Mouse (Mus musculus): ENCODE results near the gene Smurf1.
A peak's percentile ranks its signal among the peaks of the same experiment; 100 is the strongest.

Gene Smurf1

DNA sequence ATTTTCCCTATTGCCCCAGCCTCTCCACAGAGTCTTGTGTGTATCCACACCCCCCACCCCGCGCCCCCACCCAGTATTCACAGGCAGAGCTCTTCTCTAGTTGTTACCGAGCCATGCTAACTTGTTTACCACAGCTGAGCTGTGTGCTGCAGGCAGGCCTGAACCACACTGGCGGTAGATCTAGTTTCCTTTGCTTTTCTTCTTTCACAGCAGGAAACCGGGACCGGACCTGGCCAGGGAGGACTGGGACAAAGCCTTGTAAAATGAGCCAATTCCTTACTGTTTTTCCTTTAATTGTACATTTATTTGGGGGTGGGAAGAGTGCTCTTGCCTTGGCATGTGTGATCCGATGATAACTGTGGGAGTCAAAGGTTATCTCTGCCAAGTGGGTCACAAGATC lies 96.2 kb downstream of the Smurf1 start:
- no peak for DNase-seq (ENCODE audit: low spot score)

DNA sequence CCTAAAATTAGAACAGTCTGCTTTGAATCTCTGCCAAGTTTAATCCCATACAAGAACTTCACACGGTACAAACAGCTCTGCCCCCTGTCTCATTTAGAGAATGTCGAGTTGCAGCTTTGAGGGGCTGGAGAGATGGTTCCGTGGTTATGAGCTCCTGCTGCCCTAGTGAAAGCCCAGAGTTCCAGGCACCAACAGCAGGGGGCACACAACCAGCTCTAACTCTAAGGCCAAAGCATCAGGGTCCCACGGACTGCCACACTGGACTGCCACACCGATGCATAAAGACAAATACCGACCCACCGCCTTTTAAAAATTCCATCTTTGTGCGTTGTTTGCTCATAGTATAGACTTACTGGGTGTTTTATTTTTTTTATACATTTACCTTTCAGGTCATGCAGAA lies 98.7 kb downstream of the Smurf1 start:
- no peak for DNase-seq (ENCODE audit: low spot score)

DNA sequence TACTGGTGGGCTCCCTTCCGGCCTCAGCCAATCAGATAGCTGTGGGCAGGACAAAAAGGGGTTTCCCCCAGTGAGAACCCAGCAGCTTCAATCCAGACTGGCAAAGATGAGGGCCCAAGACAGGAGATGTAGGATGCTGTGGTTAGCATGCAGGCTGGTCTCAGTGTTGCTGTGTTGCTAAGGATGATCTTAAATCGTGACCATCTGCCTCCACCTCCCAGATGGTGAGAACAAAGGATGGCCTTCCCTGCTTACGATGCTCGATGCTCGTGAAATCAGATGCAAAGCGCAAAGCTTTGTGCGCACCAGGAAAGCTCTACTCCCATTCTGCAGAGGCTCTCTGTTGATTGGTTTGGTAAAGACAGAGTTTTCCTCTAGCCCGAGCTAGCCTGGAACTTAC lies 104.7 kb downstream of the Smurf1 start:
- DNase-seq (ENCODE audit: low spot score), result no peak

DNA sequence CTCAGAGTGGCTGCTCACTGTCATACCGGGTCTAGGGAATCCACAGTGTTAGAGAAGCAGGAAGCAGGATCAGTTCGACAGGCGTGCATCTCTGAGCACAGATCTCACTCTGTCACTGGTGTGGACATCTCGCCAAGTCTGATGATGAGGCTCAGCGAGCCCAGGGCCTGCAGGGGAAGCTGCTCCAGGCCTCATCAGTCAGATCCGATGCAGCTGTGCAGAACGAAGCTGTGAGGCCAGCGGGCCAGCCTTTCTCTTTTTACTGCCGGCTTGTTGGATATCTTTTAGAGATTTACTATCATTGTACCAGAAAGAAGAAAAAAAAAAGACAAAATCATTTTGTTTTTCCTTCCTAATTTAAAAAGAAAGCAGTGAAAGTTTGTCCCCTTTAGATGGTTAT lies 106.4 kb downstream of the Smurf1 start:
- DNase-seq (ENCODE audit: low spot score), result no peak

DNA sequence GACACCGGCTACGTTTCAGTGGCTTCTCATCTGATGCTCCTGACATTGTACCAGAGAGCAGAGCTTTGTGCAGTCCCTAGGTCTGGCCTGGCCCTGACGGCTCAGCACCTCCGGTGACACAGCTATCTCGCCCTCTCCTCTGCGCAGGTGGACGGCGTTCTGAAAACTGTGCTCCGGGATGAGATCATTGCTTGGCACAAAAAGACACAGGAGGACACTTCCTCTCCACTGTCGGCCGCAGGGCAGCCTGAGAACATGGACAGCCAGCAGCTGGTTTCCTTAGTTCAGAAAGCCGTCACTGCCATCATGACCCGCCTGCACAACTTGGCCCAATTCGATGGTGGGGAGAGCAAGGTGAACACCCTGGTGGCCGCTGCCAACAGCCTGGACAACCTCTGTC lies 107.1 kb downstream of the Smurf1 start:
- no peak for DNase-seq (ENCODE audit: low spot score)

DNA sequence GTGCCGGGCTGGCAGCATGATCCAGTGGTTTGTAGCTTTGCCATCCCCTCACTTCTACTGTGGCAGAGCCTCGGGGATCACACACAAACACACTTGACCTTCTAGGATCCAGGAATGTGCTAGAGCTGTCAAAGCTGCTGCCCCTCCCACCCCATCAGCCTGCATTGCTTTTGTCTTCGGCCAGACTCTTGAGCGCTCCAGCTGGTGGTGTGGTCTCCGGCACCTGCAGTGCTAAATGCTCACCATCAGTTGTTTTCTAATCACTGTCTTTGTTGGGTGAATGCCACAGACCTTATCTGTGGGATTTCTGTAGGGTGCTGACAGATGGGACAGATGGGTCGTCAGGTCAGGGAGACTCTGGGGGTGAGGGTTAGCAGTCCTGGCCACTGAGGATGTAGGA lies 109.7 kb downstream of the Smurf1 start:
- DNase-seq (ENCODE audit: low spot score), result no peak

DNA sequence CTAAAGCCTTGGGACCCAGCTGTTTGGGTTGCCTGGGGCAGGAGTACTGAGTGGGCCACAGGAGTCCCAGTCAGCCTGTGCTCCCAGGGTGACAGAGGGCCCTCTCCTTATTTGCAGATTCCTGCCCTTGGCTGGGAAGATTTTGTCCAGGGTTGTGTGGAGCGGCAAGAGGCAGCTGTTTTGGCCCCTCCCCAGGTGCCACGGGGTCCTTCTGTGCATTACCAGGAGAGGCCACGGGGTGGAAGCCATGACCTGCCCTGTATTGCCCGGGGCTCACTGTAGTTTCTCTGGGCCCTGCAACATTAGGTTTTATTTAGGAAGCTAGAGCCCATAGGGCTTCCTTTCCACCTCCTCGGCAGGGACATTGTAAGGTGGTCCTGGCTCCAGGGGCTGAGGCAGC lies 111.7 kb downstream of the Smurf1 start:
- no peak for DNase-seq (ENCODE audit: low spot score)

DNA sequence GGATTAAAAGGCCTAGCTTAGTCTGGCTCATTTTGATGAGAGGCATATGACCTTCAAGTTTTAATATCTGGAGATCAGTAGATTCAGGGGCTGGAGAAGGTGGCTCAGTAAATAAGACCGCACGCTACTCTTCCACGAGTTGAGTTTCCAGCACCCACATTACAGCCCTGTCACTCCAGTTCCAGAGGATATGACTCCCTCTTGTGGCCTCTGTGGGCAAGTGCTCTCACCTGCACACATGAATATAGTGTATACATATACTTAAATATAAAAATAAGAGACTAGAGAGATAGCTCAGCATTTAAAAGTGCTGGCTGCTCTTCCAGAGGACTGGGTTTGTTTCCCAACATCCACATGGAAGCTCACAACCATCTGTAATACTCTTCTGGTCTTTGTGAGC lies 113.8 kb downstream of the Smurf1 start:
- DNase-seq (ENCODE audit: low spot score), result no peak

DNA sequence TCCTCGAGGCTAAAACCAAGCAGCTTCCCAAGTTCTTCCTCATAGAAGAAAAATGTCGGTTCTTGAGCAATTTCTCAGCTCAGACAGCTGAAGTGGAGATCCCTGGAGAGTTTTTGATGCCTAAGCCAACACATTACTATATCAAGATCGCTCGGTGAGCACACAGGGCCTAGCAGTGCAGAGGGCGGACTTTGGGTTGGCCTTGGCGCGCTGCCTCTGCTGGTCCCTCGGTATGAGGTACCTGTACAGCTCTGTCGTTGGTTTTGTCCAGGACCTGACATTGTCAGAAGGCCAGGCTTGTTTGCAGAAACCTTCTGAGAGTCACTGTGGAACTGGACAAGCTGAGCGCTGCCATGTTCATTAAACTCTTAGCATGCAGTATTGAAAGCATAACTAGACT lies 115.7 kb downstream of the Smurf1 start:
- no peak for DNase-seq (ENCODE audit: low spot score)

DNA sequence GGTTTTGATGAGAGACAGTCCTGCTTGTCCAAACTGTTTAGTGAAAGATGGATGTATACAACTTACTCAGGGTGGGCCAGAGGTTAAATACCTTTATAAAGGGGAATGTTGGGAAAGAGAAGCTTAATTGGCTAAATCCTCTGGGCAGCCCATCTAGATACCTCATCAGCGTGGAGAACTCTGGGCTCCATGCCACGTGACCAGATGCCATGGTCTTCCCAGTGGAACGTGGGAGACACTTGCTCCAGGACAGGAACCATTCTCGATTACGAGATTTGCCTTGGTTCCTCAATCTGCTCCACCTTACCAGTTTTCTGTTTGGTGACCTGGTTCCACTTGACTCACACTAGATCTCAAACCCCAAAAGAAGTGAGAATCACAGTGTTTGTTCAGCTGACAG lies 116.9 kb downstream of the Smurf1 start:
- no peak for DNase-seq (ENCODE audit: low spot score)

DNA sequence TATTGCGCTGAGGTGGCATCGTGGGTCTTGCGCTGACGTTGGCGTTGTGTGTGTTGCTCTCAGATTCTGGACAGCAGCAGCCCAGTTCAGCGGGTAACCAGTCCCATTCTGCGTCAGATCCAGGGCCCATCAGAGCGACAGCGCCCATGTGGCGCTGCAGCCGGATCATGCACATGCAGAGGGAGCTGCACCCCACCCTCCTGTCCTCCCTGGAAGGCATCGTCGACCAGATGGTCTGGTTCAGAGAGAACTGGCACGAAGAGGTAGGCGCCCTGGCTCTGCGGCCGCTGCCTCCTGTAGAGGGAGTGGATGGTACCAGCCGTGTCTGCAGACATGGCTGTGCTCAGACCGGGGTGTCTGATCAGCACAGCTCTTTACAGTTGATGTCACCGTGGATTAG lies 120.3 kb downstream of the Smurf1 start:
- no peak for DNase-seq (ENCODE audit: low spot score)

DNA sequence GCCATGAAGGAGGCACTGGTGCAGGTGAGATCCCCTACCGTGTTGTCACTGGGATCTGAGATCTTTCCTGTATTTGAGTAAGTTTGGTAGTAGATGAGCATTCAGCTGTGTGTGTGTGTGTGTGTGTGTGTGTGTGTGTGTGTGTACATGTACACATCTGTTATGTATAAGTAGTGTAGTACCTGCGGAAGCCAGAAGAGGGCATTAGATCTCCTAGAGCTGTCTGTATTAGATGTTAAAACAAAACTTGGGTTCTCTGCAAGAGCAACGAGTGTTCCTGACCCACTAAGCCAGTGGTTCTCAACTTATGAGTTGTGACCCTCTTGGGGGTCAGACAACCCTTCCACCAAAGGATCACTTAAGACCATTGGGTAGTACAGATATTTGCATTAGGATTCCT lies 129.5 kb downstream of the Smurf1 start:
- peak; percentile 12 for DNase-seq (ENCODE audit: low spot score)

DNA sequence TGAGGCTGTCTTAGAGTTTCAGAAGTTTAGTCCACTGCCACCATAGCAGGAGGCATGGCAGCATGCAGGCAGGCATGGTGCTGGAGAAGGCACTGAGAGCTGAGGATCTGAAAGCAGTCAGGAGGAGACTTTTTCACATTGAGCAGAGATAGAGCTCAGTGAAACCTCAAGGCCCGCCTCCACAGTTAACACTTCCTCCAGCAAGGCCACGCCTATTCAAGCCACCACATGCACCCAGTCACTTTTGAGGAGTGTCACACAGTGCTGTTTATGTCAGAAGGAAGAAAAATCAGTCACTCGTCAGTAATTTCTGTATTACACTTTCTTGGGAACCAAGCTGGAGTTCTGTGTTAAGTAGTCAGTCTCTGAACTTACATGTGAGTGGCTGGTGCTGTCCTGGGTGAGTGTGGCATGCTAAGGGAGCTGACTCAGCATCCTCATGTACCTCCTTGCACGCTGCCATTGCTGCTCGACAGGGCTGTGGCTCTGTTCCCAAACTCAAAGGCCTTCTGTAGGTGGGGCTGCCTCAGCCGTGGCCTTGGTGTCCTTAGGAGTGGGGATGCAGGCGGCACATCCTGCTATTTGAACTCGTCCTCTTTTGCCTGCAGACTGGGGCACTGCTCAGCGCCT lies 133.7 kb downstream of the Smurf1 start:
- no peak for DNase-seq (ENCODE audit: low spot score)

DNA sequence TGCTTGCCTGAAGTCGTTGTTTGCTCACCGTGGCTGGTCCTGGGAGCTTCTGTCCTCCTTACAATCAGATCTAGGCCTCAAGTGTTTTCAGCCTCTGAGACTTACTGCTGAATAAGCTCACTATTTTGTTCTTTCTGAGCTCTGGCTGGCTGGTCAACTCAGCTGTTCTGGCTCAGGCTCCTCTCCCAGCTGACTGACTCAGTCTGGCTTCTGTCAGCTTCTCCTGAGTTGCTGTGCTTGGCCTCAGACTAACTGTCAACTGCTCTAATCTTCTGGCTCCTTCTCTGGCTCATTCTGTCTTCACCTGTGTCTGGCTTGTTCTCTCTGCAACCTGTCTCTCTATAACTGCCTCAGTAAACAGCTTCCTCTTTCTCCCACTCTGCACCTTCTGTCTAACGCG lies 136.0 kb downstream of the Smurf1 start:
- no peak for DNase-seq (ENCODE audit: low spot score)

DNA sequence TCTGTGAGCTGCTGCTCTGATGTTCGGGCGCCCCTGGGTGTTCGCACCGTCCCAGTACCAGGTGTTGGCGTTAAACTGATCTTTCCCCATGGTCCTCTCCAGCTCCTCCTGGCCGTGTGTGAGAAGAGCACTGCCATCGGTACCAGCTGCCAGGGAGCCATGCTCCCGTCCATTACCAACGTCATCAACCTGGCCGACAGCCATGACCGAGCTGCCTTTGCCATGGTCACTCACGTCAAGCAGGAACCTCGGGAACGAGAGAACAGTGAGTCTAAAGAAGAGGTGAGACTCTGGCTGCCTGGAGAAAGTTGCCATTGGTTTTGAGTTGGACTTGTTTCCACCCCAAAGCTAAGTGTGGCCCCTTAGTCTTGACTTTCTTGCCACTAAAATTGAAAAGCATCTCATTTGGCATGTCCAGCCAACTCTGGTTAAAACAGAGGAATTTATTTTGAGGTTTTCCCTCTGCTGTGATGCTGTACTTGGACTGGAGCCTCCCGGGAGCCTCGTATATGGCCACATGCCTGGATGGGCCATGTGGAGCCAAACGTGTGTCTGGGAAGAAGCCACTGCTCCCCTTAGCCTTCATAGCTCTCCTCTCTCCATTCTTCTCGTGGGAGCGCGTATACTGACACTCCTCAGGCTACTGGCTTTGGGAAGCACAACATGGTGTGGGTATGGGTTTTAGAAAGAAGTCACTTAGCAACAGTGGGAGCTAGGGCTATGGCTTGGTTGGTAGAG lies 137.1 kb downstream of the Smurf1 start:
- no peak for DNase-seq (ENCODE audit: low spot score)

Measured in c-Kit-positive CD71-positive TER-119-positive erythroid progenitor cells, embryonic 14.5 days (primary cell).